Mouse (Mus musculus): ENCODE results near the gene Fxyd7.

GRCm38 (mm10) chr7:31034789-31035188 lies 16.5 kb downstream of the Fxyd7 start:
- no peak for TF ChIP-seq POLR2A (IDR thresholded peaks at IDR 0.05; ENCODE audit: insufficient read length, low read depth)
- no peak for TF ChIP-seq MAX (IDR thresholded peaks at IDR 0.05; ENCODE audit: low read depth)
- no peak for TF ChIP-seq USF1 (IDR thresholded peaks at IDR 0.05; ENCODE audit: low read depth)
- TF ChIP-seq E2F4 (IDR thresholded peaks at IDR 0.05; ENCODE audit: insufficient read depth): no peak
- TF ChIP-seq MYOG (IDR thresholded peaks at IDR 0.05; ENCODE audit: control insufficient read depth in 1 of 3, insufficient read depth in 1 of 3, insufficient read length in 2 of 3, low read depth in 2 of 3): no peak
- TF ChIP-seq CEBPB (IDR thresholded peaks at IDR 0.05; ENCODE audit: insufficient read depth, poor library complexity, severe bottlenecking): no peak
- TF ChIP-seq POLR2AphosphoS2 (IDR thresholded peaks at IDR 0.05; ENCODE audit: insufficient read length, low read depth): no peak
- TF ChIP-seq TCF12 (IDR thresholded peaks at IDR 0.05; ENCODE audit: insufficient read depth, poor library complexity, severe bottlenecking): no peak
- no peak for TF ChIP-seq REST (IDR thresholded peaks at IDR 0.05; ENCODE audit: insufficient read depth, insufficient read length)

Data from myocyte (in vitro differentiated cells).